Mouse (Mus musculus): ENCODE measurements around the gene Bcar3.

DNA sequence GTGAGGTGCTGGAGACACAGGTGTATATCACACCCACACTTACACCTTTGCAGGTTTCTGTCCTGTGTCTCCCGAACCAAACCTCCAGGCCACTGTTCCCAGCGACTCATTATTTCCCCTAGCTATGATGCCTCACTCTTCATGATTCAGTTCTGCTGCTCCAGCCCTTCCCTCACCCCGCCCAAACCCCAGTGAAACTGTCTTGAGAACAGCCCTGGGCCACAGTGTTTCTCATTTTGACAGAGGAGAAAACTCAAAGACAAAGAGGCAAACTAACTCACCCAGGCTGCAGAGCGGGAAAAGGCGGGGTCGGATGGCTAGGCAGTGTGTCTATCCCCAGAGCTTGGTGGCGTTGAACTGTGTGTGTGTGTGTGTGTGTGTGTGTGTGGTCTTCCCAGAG, 204.6 kb downstream of the Bcar3 start:
- TF ChIP-seq POLR2A (IDR thresholded peaks at IDR 0.05; ENCODE audit: control insufficient read depth, extremely low read depth, insufficient read depth, low read length, poor library complexity) (no peak), CTCF (IDR thresholded peaks at IDR 0.05; ENCODE audit: borderline replicate concordance, control insufficient read depth, extremely low read depth, insufficient read depth, low read length, poor library complexity) (no peak)
